Mouse (Mus musculus) mouse trophoblast stem cell (cell line): Measurements from ENCODE around the gene Ajuba.

Experiments
- in situ Hi-C, 2 experiments: fragments of 300-500 bp; cut with MseI, MboI; formaldehyde crosslinking; loops; 2 replicates in 1 of 2; 3 replicates in 1 of 2; pipeline ENCODE4 v1.15.1; 2025

Ajuba gene

DNA sequence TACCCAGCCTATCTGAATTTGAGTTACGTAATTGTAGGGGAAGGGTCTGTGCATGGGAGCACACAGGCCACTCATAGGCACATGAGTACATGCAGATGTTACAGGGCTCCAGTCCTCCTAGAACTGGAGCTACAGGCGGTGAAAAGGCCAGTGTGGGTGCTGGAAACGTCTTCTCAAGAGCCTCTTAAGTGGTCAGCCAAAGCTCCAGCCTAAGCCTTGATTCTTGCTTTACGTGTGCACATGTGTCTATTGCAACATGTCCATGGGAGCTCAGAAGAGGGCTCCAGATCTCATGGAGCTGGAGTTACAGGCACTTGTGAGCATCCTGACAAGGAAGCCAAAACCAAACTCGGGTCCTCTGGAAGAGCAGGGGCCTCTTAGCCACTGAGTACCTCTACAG lies 32.7 kb downstream of the Ajuba start:
- in situ Hi-C loops = no loop called here

GRCm38 (mm10) chr14:54540771-54541170 lies 36.6 kb downstream of the Ajuba start:
- in situ Hi-C loops = no loop called here

DNA sequence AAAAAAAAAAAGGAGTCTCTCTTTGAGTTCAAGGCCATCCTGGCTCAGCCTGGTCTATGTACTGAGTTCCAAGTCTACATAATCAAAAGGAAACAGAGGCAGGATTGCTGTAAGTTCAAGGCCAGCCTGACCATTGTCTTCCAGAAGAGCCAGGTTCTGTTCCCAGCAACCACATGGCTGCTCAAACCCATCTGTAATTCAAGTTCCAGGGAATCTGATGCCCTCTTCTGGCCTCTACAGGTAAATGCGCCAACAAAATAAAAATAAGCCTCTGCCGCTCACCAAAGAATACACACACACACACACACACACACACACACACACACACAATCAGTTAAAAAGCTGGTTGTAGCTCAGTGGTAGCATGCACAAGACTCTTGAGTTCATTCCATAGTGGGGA lies 38.8 kb downstream of the Ajuba start:
- in situ Hi-C loops = no loop called here

GRCm38 (mm10) chr14:54528446-54529111 lies 48.8 kb downstream of the Ajuba start:
- in situ Hi-C loops = no loop called here

DNA sequence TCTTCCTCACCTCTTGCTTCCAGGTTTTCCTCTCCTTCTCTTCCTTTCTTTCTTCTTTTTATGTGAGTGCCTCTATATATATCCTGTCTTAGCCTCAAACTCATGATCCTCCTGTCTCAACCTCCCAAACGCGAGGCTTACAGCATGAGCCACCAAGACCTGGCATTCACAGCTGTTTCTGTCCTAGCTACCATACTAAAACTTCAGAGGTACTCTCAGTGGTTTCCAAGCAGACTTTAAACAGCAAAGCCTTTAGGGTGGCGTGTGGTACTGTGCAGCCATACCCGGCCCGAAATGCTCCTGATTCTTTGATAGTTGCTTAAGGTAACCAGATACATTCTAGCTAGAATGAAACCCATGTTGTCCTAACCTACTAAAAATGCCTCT lies 49.4 kb downstream of the Ajuba start:
- in situ Hi-C loops = no loop called here

DNA sequence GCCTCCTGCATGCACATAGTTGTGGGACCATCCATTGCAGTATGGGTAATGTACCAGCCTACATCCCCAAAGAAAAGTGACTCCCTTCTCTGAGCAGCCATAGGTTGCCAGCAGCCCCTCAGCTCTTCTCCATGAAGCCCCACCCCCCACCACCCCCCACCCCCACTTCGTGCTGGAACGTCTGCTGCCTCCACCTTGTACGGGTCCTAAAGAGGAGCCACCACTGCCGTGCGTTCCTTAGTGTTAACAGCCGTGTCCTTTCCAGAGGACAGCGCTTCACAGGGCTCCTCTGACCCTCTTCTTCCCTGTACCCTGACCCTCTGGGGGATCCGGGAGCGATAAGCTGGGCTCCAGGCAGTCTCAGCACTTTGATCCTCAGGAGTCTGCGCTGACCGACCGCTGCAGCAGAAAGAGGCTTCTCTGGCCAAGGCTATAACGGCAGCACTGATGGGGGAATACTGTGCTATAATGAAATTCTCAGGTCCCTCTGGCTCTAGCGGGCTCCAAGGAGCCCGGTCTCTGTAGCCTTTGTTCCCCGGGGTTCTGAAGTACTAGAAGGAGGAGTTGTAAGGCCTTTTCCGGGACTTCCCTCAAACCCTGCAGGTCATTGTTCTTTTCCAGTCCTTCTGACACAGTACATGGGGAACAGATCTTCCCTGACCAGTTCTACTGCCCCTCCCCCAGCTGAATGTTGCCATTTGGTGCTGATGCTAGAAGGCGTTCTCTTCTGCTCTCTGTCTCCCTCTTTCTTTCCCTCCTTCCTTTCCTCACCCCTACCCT lies 49.9 kb downstream of the Ajuba start:
- in situ Hi-C loops = no loop called here

DNA sequence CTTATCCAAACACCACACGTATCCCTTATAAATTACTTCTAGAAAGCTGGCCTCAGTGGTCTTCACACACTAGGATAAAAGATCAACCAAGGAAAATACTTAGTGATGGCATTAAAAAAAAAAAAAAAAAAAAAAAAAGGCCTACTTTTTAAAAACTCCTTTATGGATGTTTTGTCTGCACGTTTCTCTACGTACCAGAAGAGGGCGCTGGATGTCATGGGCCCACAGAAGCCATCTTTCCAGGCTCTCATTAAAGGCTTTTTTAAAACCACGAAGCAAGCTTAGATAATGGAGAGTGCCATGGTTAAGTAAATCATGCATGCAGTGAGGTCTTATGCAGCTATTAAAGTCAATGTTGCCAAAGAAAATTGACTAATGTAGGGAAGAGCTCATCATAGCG lies 53.8 kb downstream of the Ajuba start:
- in situ Hi-C loops = no loop called here
